Mouse (Mus musculus): Measurements from ENCODE around the gene Gli2.

- TF ChIP-seq POLR2A (IDR thresholded peaks at IDR 0.05; ENCODE audit: low read depth, low read length) (no peak), CTCF (IDR thresholded peaks at IDR 0.05; ENCODE audit: borderline replicate concordance, insufficient read depth, low read length) (no peak)
Measured at GRCm38 (mm10) chr1:118875227-118875626, 178.2 kb downstream of the Gli2 start.
